Mouse (Mus musculus): ENCODE measurements around the gene Hyal3. TPM values are rescaled to one million over a fixed set of nuclear protein-coding genes. Genes with fewer than 3 reads are reported as not detected.

The Hyal3 gene
- polyA plus RNA-seq, 1 experiment from 2014 or later: 0.39 TPM

DNA sequence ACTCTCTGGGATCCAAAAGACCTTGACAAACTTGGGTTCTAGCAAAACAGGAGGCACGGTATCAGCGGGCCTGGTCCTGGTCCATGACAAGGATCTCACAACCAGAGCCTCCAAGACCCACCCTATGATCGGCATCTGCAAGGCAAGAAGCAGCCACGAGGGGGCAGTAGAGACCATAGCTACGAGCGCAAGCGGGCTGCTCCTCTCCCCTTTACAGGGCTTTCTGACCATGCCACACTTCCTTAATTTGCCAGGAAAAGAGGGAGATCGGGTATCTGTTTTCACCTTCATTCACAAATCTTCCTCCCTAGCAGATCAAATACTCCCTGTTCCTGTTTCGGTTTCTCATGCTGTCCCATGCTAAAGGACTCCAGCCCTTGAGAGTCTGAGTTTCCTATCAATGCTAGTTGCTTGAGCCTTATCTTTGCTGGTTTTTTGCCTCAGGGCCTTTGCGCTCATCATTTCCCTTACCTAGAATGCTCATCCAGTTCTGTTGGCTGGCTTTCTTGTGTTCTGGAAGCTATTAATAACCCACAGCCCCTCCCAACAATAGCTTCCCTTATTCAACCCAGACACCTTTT lies 21.5 kb downstream of the Hyal3 start:
- Histone ChIP-seq H3K4me2 (replicated peaks; ENCODE audit: low read depth, low read length) (no peak overlapping the region), H3K9me3 (ENCODE audit: control insufficient read depth, low read length) (no peaks in the 10 kb centered on the region), H3K27me3 (ENCODE audit: control insufficient read depth, insufficient read depth, low read length) (no peaks in the 10 kb centered on the region), H3K9ac (ENCODE audit: low read depth, low read length) (no peak overlapping the region), H3K36me3 (ENCODE audit: control insufficient read depth, insufficient read depth, low read length) (no peaks in the 10 kb centered on the region), H3K4me3 (ENCODE audit: low read depth, low read length) (no peak overlapping the region), H3K4me1 (replicated peaks; ENCODE audit: control insufficient read depth, insufficient read depth, low read length) (peaks cover 13% of the 10 kb centered on the region), H3K27ac (ENCODE audit: low read depth, low read length) (no peak overlapping the region)
- 12% methylated on average over 10 of the region's 10 CpGs for whole genome bisulfite sequencing
- DNase-seq (ENCODE audit: low spot score): peak; percentile 98
- ATAC-seq (ENCODE audit: low FRiP score): peak; percentile 34; the same call in 1 of the 2 replicates

DNA sequence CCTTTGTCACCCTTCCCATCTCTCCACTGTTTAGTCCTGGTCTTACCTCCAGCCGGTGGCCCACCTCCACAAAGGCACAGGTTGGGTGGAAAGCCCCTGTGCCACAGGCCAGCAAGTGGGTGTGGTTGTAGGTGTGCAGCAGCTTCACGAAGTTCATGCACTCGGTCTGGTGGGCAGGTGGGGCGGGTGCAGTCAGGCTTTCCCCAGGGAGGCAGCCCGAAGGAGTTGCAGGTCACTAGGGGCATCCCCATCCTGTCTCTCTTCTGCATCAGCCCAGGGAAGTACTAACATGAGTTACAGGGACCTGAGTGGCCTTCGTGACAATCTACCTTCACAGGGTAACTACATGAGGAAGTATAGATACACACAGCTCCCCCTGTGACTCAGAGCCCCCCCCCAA lies 22.6 kb downstream of the Hyal3 start:
- no peak overlapping the region for H3K27ac ChIP-seq (ENCODE audit: low read depth, low read length)
- peaks cover 16% of the 10 kb centered on the region for H3K4me1 ChIP-seq (replicated peaks; ENCODE audit: control insufficient read depth, insufficient read depth, low read length)
- no peak overlapping the region for H3K9ac ChIP-seq (ENCODE audit: low read depth, low read length)
- no peaks in the 10 kb centered on the region for H3K27me3 ChIP-seq (ENCODE audit: control insufficient read depth, insufficient read depth, low read length)
- ATAC-seq (ENCODE audit: low FRiP score) (no peak), DNase-seq (ENCODE audit: low spot score) (no peak)
- 75% methylated on average over 6 of the region's 6 CpGs for WGBS
- no peaks in the 10 kb centered on the region for H3K36me3 ChIP-seq (ENCODE audit: control insufficient read depth, insufficient read depth, low read length)
- no peak overlapping the region for H3K4me2 ChIP-seq (replicated peaks; ENCODE audit: low read depth, low read length)
- no peak overlapping the region for H3K4me3 ChIP-seq (ENCODE audit: low read depth, low read length)
- H3K9me3 ChIP-seq (ENCODE audit: control insufficient read depth, low read length): no peaks in the 10 kb centered on the region

DNA sequence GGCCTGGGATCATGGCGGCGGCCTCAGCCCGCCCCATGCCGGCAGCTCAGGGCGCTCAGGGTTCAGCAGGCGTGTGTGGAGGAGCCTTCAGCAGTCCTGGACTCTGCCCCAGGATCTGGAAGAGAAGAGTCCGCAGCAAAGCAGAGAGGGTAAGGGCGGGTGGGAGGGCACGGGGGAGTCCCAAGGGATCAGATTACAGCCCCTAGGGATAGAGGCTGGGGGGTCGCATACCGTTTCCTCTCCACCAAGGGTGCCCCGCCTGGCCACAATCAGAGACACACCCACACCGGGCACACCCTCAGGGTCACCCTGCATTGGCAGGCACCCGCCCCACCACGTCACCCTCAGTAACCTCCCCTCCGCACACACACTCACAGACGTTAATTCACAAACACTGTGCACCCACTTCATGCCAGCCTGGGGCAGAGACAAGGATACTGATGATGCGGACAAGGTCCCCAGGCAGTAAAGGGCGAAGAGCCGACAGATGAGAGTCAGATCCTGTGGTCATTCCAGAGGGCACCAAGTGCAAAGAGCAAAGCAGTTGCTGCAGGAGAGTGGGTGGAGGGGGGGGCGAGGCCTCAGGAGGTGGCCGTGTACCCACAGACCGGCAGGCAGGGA lies 24.5 kb downstream of the Hyal3 start:
- H3K4me1 ChIP-seq (replicated peaks; ENCODE audit: control insufficient read depth, insufficient read depth, low read length): peaks cover 22% of the 10 kb centered on the region
- peak overlapping the region; percentile 12; the same call in 1 of the 2 replicates for H3K4me3 ChIP-seq (ENCODE audit: low read depth, low read length)
- H3K9me3 ChIP-seq (ENCODE audit: control insufficient read depth, low read length): no peaks in the 10 kb centered on the region
- DNase-seq (ENCODE audit: low spot score) (no peak), ATAC-seq (ENCODE audit: low FRiP score) (0 out of 2 replicates have a peak, but pooled peaks have one; percentile 8)
- H3K27ac ChIP-seq (ENCODE audit: low read depth, low read length): no peak overlapping the region
- WGBS: 46% methylated on average over 23 of the region's 23 CpGs
- no peak overlapping the region for H3K9ac ChIP-seq (ENCODE audit: low read depth, low read length)
- H3K27me3 ChIP-seq (ENCODE audit: control insufficient read depth, insufficient read depth, low read length): no peaks in the 10 kb centered on the region
- no peaks in the 10 kb centered on the region for H3K36me3 ChIP-seq (ENCODE audit: control insufficient read depth, insufficient read depth, low read length)
- H3K4me2 ChIP-seq (replicated peaks; ENCODE audit: low read depth, low read length): peak overlapping the region; percentile 15; the same call in 1 of the 2 replicates

DNA sequence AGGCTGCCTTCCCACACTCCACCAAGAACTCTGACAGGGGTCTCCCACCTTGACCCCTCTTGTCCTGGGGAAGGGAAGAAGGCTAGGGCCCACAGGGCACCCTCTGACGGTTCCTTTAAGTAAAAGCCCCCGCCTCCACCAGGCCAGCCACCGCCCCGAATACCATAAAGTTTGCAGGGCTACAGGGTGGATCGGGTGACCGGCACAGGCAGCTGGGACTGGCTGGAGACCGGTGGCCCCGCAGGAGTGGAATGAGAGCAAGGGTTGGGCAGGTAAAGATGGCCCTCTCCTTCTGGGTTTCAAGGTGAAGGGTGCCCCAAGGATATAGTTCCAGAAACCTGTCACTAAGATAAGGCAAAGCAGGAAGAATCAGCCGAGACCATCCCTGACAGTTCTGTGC lies 26.0 kb downstream of the Hyal3 start:
- ATAC-seq (ENCODE audit: low FRiP score) (no peak), DNase-seq (ENCODE audit: low spot score) (no peak)
- WGBS: 15% methylated on average over 9 of the region's 9 CpGs
- Histone ChIP-seq H3K27ac (ENCODE audit: low read depth, low read length) (no peak overlapping the region), H3K4me2 (replicated peaks; ENCODE audit: low read depth, low read length) (no peak overlapping the region), H3K4me3 (ENCODE audit: low read depth, low read length) (no peak overlapping the region), H3K36me3 (ENCODE audit: control insufficient read depth, insufficient read depth, low read length) (no peaks in the 10 kb centered on the region), H3K9me3 (ENCODE audit: control insufficient read depth, low read length) (no peaks in the 10 kb centered on the region), H3K9ac (ENCODE audit: low read depth, low read length) (no peak overlapping the region; the same call in 1 of the 2 replicates), H3K27me3 (ENCODE audit: control insufficient read depth, insufficient read depth, low read length) (no peaks in the 10 kb centered on the region), H3K4me1 (replicated peaks; ENCODE audit: control insufficient read depth, insufficient read depth, low read length) (peaks cover 26% of the 10 kb centered on the region)

DNA sequence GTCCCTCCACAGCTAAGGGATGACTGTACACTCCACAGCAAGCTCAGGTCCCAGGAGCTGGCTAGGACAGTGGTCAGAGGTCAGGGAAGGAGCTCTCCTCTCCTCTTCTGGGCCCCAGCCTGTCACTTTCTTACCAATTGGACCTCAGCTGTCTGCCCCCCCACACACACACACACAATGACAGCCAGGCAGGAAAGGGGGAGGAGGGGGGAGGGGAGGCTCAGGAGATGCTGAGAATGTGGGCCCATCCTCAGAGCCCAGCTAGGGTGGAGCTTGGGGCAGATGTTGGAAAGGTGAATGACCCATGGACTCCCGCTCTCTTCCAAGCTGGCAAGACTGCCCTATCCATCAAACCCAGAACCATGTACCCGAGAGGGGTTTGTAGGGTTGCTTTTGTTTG lies 26.4 kb downstream of the Hyal3 start:
- H3K36me3 ChIP-seq (ENCODE audit: control insufficient read depth, insufficient read depth, low read length): no peaks in the 10 kb centered on the region
- H3K9me3 ChIP-seq (ENCODE audit: control insufficient read depth, low read length): no peaks in the 10 kb centered on the region
- DNase-seq (ENCODE audit: low spot score) (no peak), ATAC-seq (ENCODE audit: low FRiP score) (no peak)
- H3K4me3 ChIP-seq (ENCODE audit: low read depth, low read length): no peak overlapping the region
- H3K27ac ChIP-seq (ENCODE audit: low read depth, low read length): no peak overlapping the region
- H3K9ac ChIP-seq (ENCODE audit: low read depth, low read length): no peak overlapping the region
- no peak overlapping the region for H3K4me2 ChIP-seq (replicated peaks; ENCODE audit: low read depth, low read length)
- H3K27me3 ChIP-seq (ENCODE audit: control insufficient read depth, insufficient read depth, low read length): no peaks in the 10 kb centered on the region
- 48% methylated on average over 2 of the region's 2 CpGs for WGBS
- H3K4me1 ChIP-seq (replicated peaks; ENCODE audit: control insufficient read depth, insufficient read depth, low read length): peaks cover 29% of the 10 kb centered on the region

DNA sequence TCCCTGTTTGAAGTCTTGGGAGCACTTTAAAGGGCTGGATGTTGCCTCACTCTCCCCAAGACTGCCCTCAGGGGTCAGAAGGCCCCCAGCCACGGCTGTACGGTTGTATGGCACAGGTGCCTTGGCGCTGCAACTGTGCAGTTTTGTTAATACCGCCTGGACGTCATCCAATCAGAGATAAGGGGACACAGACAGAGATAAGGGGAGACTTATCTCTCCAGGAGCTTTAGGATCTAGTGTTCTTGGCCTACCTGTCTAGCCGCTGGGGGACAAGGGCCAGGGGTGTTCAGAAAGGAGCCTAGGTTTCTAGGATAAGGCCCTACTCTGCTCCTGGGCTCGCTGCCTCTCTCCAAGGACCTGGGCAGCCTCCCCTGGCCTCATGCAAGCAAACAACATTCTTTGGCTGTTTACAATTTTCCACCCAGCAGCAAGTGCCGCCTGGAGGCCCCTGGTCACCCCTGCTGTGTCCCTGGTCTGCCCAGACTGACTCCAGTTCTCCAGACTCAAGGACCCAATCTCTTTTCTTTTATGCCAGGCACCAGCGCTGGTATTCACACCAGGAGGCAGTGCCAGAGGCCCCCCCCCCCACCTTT lies 27.1 kb downstream of the Hyal3 start:
- Histone ChIP-seq H3K27ac (ENCODE audit: low read depth, low read length) (no peak overlapping the region), H3K36me3 (ENCODE audit: control insufficient read depth, insufficient read depth, low read length) (no peaks in the 10 kb centered on the region), H3K4me2 (replicated peaks; ENCODE audit: low read depth, low read length) (no peak overlapping the region), H3K4me3 (ENCODE audit: low read depth, low read length) (no peak overlapping the region), H3K9me3 (ENCODE audit: control insufficient read depth, low read length) (no peaks in the 10 kb centered on the region), H3K27me3 (ENCODE audit: control insufficient read depth, insufficient read depth, low read length) (no peaks in the 10 kb centered on the region), H3K4me1 (replicated peaks; ENCODE audit: control insufficient read depth, insufficient read depth, low read length) (peaks cover 29% of the 10 kb centered on the region), H3K9ac (ENCODE audit: low read depth, low read length) (no peak overlapping the region)
- no peak for DNase-seq (ENCODE audit: low spot score)
- 61% methylated on average over 9 of the region's 9 CpGs for WGBS
- no peak for ATAC-seq (ENCODE audit: low FRiP score)

DNA sequence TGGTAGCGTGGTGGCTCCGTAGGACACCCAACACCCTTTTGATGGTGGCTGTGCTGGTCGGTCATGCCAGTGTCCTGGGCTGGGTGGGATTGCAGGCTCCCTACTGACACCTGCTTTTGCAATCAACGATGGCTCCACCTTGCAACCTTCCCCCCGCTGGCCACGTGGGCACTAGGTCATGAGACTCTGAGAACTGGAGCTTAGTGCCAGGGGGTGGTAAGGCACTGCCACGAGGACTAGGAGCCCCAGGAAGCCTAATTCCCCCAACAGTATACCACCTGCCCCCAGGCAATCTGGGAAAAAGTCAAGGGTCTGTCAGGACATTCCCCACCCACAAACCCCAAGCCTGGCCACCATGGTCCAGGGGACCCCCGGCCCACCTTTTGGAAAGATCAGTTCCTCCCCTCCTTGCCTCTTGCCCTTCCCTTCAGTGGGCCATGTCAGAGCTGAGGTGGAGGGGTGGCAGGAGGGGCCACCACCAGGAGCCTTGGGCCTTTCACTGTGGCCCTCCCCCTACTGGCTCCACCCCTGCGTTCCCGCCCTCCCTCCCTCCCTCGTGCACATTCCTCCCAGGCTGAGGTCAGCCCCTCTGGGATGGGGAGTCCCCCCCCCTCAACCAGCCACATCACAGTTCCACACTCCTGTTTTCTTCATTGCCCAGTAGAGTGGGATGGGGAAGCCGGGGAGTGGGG lies 28.3 kb downstream of the Hyal3 start, which contains the start of gene Sema3b:
TSS of gene Sema3b (minus strand) at position 489 of the 692 bp plus-strand sequence.
- WGBS: 56% methylated on average over 9 of the region's 12 CpGs
- DNase-seq (ENCODE audit: low spot score): no peak
- H3K4me2 ChIP-seq (replicated peaks; ENCODE audit: low read depth, low read length): 0 out of 2 replicates have a peak within 1 kb of the TSS, but pooled peaks have one; percentile 4
- H3K27me3 ChIP-seq (ENCODE audit: control insufficient read depth, insufficient read depth, low read length): no peaks in the 10 kb centered on the region
- no peak for ATAC-seq (ENCODE audit: low FRiP score)
- peaks cover 28% of the 10 kb centered on the region for H3K4me1 ChIP-seq (replicated peaks; ENCODE audit: control insufficient read depth, insufficient read depth, low read length)
- no peaks in the 10 kb centered on the region for H3K36me3 ChIP-seq (ENCODE audit: control insufficient read depth, insufficient read depth, low read length)
- H3K4me3 ChIP-seq (ENCODE audit: low read depth, low read length): no peak within 1 kb of the TSS
- H3K9ac ChIP-seq (ENCODE audit: low read depth, low read length): no peak within 1 kb of the TSS
- no peaks in the 10 kb centered on the region for H3K9me3 ChIP-seq (ENCODE audit: control insufficient read depth, low read length)
- H3K27ac ChIP-seq (ENCODE audit: low read depth, low read length): no peak within 1 kb of the TSS

DNA sequence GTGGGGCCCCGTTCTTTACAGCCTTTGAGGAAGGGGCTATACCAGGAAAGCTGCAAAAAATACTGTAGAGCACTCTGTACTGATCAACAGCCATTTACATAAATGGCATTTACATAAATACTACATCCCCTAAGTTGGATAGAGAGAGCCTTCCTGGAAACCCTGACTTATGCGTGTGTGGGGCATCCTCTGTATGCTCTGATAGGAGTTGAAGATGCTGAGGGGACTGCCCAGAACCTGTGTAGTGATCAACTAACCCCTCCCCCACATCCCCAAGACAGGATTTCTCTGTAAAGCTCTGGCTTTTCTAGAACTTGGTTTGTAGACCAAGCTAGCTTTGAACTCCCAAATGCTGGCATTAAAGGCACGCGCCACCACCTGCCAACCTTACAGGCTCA lies 28.8 kb downstream of the Hyal3 start:
- no peak overlapping the region for H3K27ac ChIP-seq (ENCODE audit: low read depth, low read length)
- peaks cover 24% of the 10 kb centered on the region for H3K4me1 ChIP-seq (replicated peaks; ENCODE audit: control insufficient read depth, insufficient read depth, low read length)
- ATAC-seq (ENCODE audit: low FRiP score) (no peak), DNase-seq (ENCODE audit: low spot score) (no peak)
- no peak overlapping the region for H3K4me3 ChIP-seq (ENCODE audit: low read depth, low read length)
- no peaks in the 10 kb centered on the region for H3K9me3 ChIP-seq (ENCODE audit: control insufficient read depth, low read length)
- 67% methylated on average over 4 of the region's 4 CpGs for WGBS
- 0 out of 2 replicates have a peak, but pooled peaks cover 3% of the 10 kb centered on the region for H3K36me3 ChIP-seq (ENCODE audit: control insufficient read depth, insufficient read depth, low read length)
- H3K4me2 ChIP-seq (replicated peaks; ENCODE audit: low read depth, low read length): no peak overlapping the region
- no peak overlapping the region for H3K9ac ChIP-seq (ENCODE audit: low read depth, low read length)
- no peaks in the 10 kb centered on the region for H3K27me3 ChIP-seq (ENCODE audit: control insufficient read depth, insufficient read depth, low read length)
